26 mouse cellular contexts compared by ENCODE assay signal in genomic region chr4:43480985-43481384, GRCm38 (mm10). TPM values are rescaled to one million over a fixed set of nuclear protein-coding genes. Genes with fewer than 3 reads are reported as not detected.
DNase-seq lines count a peak whose midpoint lies in the region; ATAC-seq lines count a peak whose summit lies in the region.
"Had no signal": no experiment of that assay in that cellular context is flagged by ENCODE, and none has a peak within 500 bp of the region (broad histone marks: within the 10 kb centered on the region; RNA-seq: fewer than 3 reads in every experiment).

No protein-coding gene starts in this region.

- H3K27me3 ChIP-seq in heart, embryonic 12.5 days (replicated peaks): peaks cover 4% of the 10 kb centered on the region; the same call in 1 of the 2 replicates
- peaks cover 18% of the 10 kb centered on the region for H3K27me3 ChIP-seq in heart, embryonic 10.5 days (ENCODE audit: insufficient read depth, poor library complexity, severe bottlenecking)
- H3K27me3 ChIP-seq in intestine, embryonic 15.5 days (replicated peaks): no peaks in the 10 kb centered on the region
- H3K27me3 ChIP-seq: forebrain, embryonic 13.5 days had no signal

- no peak overlapping the region for H3K27ac ChIP-seq in heart, embryonic 12.5 days (ENCODE audit: poor library complexity, severe bottlenecking)
- no peak overlapping the region for H3K27ac ChIP-seq in heart, embryonic 10.5 days
- no peak overlapping the region for H3K27ac ChIP-seq in intestine, embryonic 15.5 days
- H3K27ac ChIP-seq: forebrain, embryonic 10.5 days; forebrain, embryonic 13.5 days; heart, embryonic 13.5 days; hindbrain, embryonic 14.5 days; hindbrain, postnatal 0 days had no signal

- no peaks in the 10 kb centered on the region for H3K36me3 ChIP-seq in heart, embryonic 12.5 days
- no peaks in the 10 kb centered on the region for H3K36me3 ChIP-seq in heart, embryonic 10.5 days
- H3K36me3 ChIP-seq in intestine, embryonic 15.5 days: no peaks in the 10 kb centered on the region
- H3K36me3 ChIP-seq: forebrain, embryonic 10.5 days; heart, embryonic 13.5 days had no signal

- 0 out of 2 replicates have a peak overlapping the region, but pooled peaks have one; percentile 14 for H3K9ac ChIP-seq in heart, embryonic 12.5 days
- H3K9ac ChIP-seq in intestine, embryonic 15.5 days: no peak overlapping the region
- H3K9ac ChIP-seq: forebrain, embryonic 13.5 days; heart, embryonic 13.5 days; hindbrain, embryonic 14.5 days had no signal

- no peak for DNase-seq in heart, embryonic 10.5 days (ENCODE audit: low spot score)
- DNase-seq in large intestine, adult 2 months (ENCODE audit: low read depth, low spot score): peak; percentile 61
- no peak for DNase-seq in frontal cortex, postnatal 14 days (ENCODE audit: low spot score in 2 of 2)
- DNase-seq in lung, postnatal 36 days: no peak
- DNase-seq: adrenal gland, adult 8-10 months; adrenal gland, postnatal 36 days; cerebellum, adult 18-20 months; cerebellum, adult 9-10 months; cerebellum, postnatal 14 days; gastrocnemius, postnatal 25 days; heart, adult 18-20 months; heart, postnatal 14 days; heart, postnatal 4 days had no signal

- no peak overlapping the region for H3K4me3 ChIP-seq in heart, embryonic 12.5 days
- no peak overlapping the region for H3K4me3 ChIP-seq in heart, embryonic 10.5 days
- H3K4me3 ChIP-seq in intestine, embryonic 15.5 days (replicated peaks): no peak overlapping the region
- H3K4me3 ChIP-seq: forebrain, embryonic 10.5 days; forebrain, embryonic 13.5 days; heart, embryonic 13.5 days had no signal

- no peak for ATAC-seq in heart, embryonic 12.5 days (ENCODE audit: insufficient number of reproducible peaks, low FRiP score)
- ATAC-seq in intestine, embryonic 15.5 days: peak; percentile 85
- ATAC-seq: activated CD4-positive, CD25-positive, alpha-beta regulatory T cell, adult 4 months; forebrain, embryonic 13.5 days; forebrain, embryonic 16.5 days; hindbrain, postnatal 0 days; inflammation-experienced regulatory T-cells, adult 6 months had no signal

- H3K4me1 ChIP-seq in heart, embryonic 12.5 days (replicated peaks): no peaks in the 10 kb centered on the region; the same call in 1 of the 2 replicates
- peaks cover 26% of the 10 kb centered on the region for H3K4me1 ChIP-seq in heart, embryonic 10.5 days
- H3K4me1 ChIP-seq in intestine, embryonic 15.5 days (replicated peaks): no peaks in the 10 kb centered on the region
- H3K4me1 ChIP-seq: forebrain, embryonic 13.5 days had no signal

- no peak overlapping the region for H3K4me2 ChIP-seq in heart, embryonic 12.5 days
- no peak overlapping the region for H3K4me2 ChIP-seq in intestine, embryonic 15.5 days (replicated peaks)
- H3K4me2 ChIP-seq: forebrain, embryonic 13.5 days; heart, embryonic 13.5 days; hindbrain, embryonic 14.5 days had no signal

- 78% methylated on average over 5 of the region's 5 CpGs for WGBS in heart, embryonic 12.5 days
- WGBS in heart, embryonic 10.5 days: 84% methylated on average over 5 of the region's 5 CpGs
- WGBS in intestine, embryonic 15.5 days: 68% methylated on average over 5 of the region's 5 CpGs
- WGBS in large intestine, adult 2 months: 40% methylated on average over 5 of the region's 5 CpGs

- no peaks in the 10 kb centered on the region for H3K9me3 ChIP-seq in heart, embryonic 12.5 days (replicated peaks)
- H3K9me3 ChIP-seq in heart, embryonic 10.5 days: no peaks in the 10 kb centered on the region
- no peaks in the 10 kb centered on the region for H3K9me3 ChIP-seq in intestine, embryonic 15.5 days
- H3K9me3 ChIP-seq: forebrain, embryonic 13.5 days; heart, embryonic 13.5 days had no signal

RNA-seq across cellular contexts. Expression of gene Sit1, which starts 2.5 kb away (rescaled TPM):
- polyA plus RNA-seq in heart, embryonic 12.5 days (2016; fragmentation: Nextera tagmentation; extraction: Ambion mirVana): not detected in 2 replicates
- not detected in 2 replicates for polyA plus RNA-seq in heart, embryonic 10.5 days (2016; fragmentation: Nextera tagmentation; extraction: Ambion mirVana)
- not detected in 2 replicates for polyA plus RNA-seq in intestine, embryonic 15.5 days (2015; fragmentation: Nextera tagmentation; extraction: Ambion mirVana)
- polyA plus RNA-seq in large intestine, adult 2 months (2012; rRNA removed): 1.7 and 1.8 TPM in 2 replicates
- polyA plus RNA-seq: embryonic facial prominence, embryonic 11.5 days; embryonic facial prominence, embryonic 14.5 days; forebrain, embryonic 10.5 days; forebrain, embryonic 13.5 days; forebrain, embryonic 16.5 days; heart, embryonic 13.5 days; hindbrain, embryonic 11.5 days; hindbrain, embryonic 14.5 days; hindbrain, postnatal 0 days had no signal

RNA-seq across cellular contexts. Expression of gene Ccdc107, which starts 11.7 kb away (rescaled TPM):
- polyA plus RNA-seq in heart, embryonic 12.5 days (2016; fragmentation: Nextera tagmentation; extraction: Ambion mirVana): 63.6 and 66.4 TPM in 2 replicates
- 67.2 and 71.7 TPM in 2 replicates for polyA plus RNA-seq in heart, embryonic 10.5 days (2016; fragmentation: Nextera tagmentation; extraction: Ambion mirVana)
- polyA plus RNA-seq in intestine, embryonic 15.5 days (2015; fragmentation: Nextera tagmentation; extraction: Ambion mirVana): 98.8 and 102 TPM in 2 replicates
- 187 and 232 TPM in 2 replicates for polyA plus RNA-seq in large intestine, adult 2 months (2012; rRNA removed)

RNA-seq across cellular contexts. Expression of gene Arhgef39, which starts 18.5 kb away (rescaled TPM):
- polyA plus RNA-seq in heart, embryonic 12.5 days (2016; fragmentation: Nextera tagmentation; extraction: Ambion mirVana): 37.7 and 38.7 TPM in 2 replicates
- polyA plus RNA-seq in heart, embryonic 10.5 days (2016; fragmentation: Nextera tagmentation; extraction: Ambion mirVana): 39.9 and 40.1 TPM in 2 replicates
- 45.2 and 48.6 TPM in 2 replicates for polyA plus RNA-seq in intestine, embryonic 15.5 days (2015; fragmentation: Nextera tagmentation; extraction: Ambion mirVana)
- 66.9 and 81.0 TPM in 2 replicates for polyA plus RNA-seq in large intestine, adult 2 months (2012; rRNA removed)

RNA-seq across cellular contexts. Expression of gene Car9, which starts 25.8 kb away (rescaled TPM):
- polyA plus RNA-seq in heart, embryonic 12.5 days (2016; fragmentation: Nextera tagmentation; extraction: Ambion mirVana): 1.6 and 2.0 TPM in 2 replicates
- polyA plus RNA-seq in heart, embryonic 10.5 days (2016; fragmentation: Nextera tagmentation; extraction: Ambion mirVana): 1.4 and 1.7 TPM in 2 replicates
- 18.0 and 30.0 TPM in 2 replicates for polyA plus RNA-seq in intestine, embryonic 15.5 days (2015; fragmentation: Nextera tagmentation; extraction: Ambion mirVana)
- 50.4 and 64.5 TPM in 2 replicates for polyA plus RNA-seq in large intestine, adult 2 months (2012; rRNA removed)

RNA-seq across cellular contexts. Expression of gene Cd72, which starts 26.6 kb away (rescaled TPM):
- polyA plus RNA-seq in heart, embryonic 12.5 days (2016; fragmentation: Nextera tagmentation; extraction: Ambion mirVana): 0.82 and 2.0 TPM in 2 replicates
- polyA plus RNA-seq in heart, embryonic 10.5 days (2016; fragmentation: Nextera tagmentation; extraction: Ambion mirVana): 0.70 and 1.4 TPM in 2 replicates
- polyA plus RNA-seq in intestine, embryonic 15.5 days (2015; fragmentation: Nextera tagmentation; extraction: Ambion mirVana): 2.7 and 2.9 TPM in 2 replicates
- 14.6 and 14.9 TPM in 2 replicates for polyA plus RNA-seq in large intestine, adult 2 months (2012; rRNA removed)
